Mouse (Mus musculus) liver, postnatal 0 days (tissue): ENCODE measurements around the gene Mboat7. TPM values are rescaled to one million over a fixed set of nuclear protein-coding genes. Genes with fewer than 3 reads are reported as not detected.
A peak's percentile ranks its signal among the peaks of the same experiment; 100 is the strongest.

Source experiments
- ATAC-seq: fragments of 200-750 bp; cut with Nextera tagmentation; 2 replicates; pipeline ENCODE4 v1.8.0; 2017; ENCODE audit warnings: mild to moderate bottlenecking, moderate library complexity
- DNase-seq: peaks from one replicate; pipeline ENCODE4 v3.0.0-alpha.2; 2016
- H3K27ac ChIP-seq: fragments of 300-500 bp; sonication (generic); 2 replicates; pipeline ENCODE4 v1.5.1; 2014; ENCODE audit warnings: antibody characterized with exemption, moderate library complexity, mild to moderate bottlenecking, low read depth
- H3K27me3 ChIP-seq: fragments of 300-500 bp; sonication (generic); 2 replicates; pipeline ENCODE4 v1.6.1; 2014; ENCODE audit warnings: low read length, control low read depth, mixed read lengths; ENCODE audit not compliant: insufficient read depth
- H3K36me3 ChIP-seq: fragments of 300-500 bp; sonication (generic); replicated peaks from 2 replicates; pipeline ENCODE4 v1.6.1; 2014; ENCODE audit warnings: mild to moderate bottlenecking, control low read depth, low read length, moderate library complexity, mixed read lengths; ENCODE audit not compliant: insufficient read depth
- H3K4me1 ChIP-seq: fragments of 300-500 bp; sonication (generic); 2 replicates; pipeline ENCODE4 v1.6.1; 2014; ENCODE audit warnings: antibody characterized with exemption, mild to moderate bottlenecking, control low read depth; ENCODE audit not compliant: insufficient read depth
- H3K4me2 ChIP-seq: fragments of 300-500 bp; sonication (generic); 2 replicates; pipeline ENCODE4 v1.6.1; 2014; ENCODE audit warnings: low read depth, mild to moderate bottlenecking, low read length, moderate library complexity, mixed read lengths
- H3K4me3 ChIP-seq: fragments of 300-500 bp; sonication (generic); 2 replicates; pipeline ENCODE4 v1.5.1; 2014; ENCODE audit warnings: low read depth, low read length
- H3K9ac ChIP-seq: fragments of 300-500 bp; sonication (generic); replicated peaks from 2 replicates; pipeline ENCODE4 v1.6.1; 2014; ENCODE audit warnings: mild to moderate bottlenecking, moderate library complexity
- H3K9me3 ChIP-seq: fragments of 300-500 bp; sonication (generic); 2 replicates; pipeline ENCODE4 v1.6.1; 2016; ENCODE audit warnings: mild to moderate bottlenecking, control low read depth, low read length, mixed read lengths
- CTCF ChIP-seq: sonication (generic); IDR thresholded peaks from 2 replicates; pipeline ENCODE4 v1.5.1; 2016; ENCODE audit warnings: antibody characterized with exemption, low read depth
- EP300 ChIP-seq: IDR thresholded peaks from 2 replicates; pipeline ENCODE4 v1.6.1; 2016; ENCODE audit warnings: antibody characterized with exemption, low read depth, mild to moderate bottlenecking
- WGBS: fragments of 180-500 bp; shearing (Covaris S2); extraction: QIAGEN DNeasy Blood & Tissue Kit; methylation state at CpG from one replicate; pipeline ENCODE4 v1.1.7; 2014; ENCODE audit not compliant: insufficient replicate concordance; 5-methylcytosine and 5-hydroxymethylcytosine counted together
- polyA plus RNA-seq: library from polyadenylated mRNA; unstranded; fragments of >200 nt; fragmentation: Nextera tagmentation; extraction: Ambion mirVana; gene quantifications from 2 replicates; pipeline ENCODE4 v1.2.1, GENCODE M21; 2015

Mboat7 gene
- polyA plus RNA-seq, 1 experiment from 2014 or later = 14.8 TPM

DNA sequence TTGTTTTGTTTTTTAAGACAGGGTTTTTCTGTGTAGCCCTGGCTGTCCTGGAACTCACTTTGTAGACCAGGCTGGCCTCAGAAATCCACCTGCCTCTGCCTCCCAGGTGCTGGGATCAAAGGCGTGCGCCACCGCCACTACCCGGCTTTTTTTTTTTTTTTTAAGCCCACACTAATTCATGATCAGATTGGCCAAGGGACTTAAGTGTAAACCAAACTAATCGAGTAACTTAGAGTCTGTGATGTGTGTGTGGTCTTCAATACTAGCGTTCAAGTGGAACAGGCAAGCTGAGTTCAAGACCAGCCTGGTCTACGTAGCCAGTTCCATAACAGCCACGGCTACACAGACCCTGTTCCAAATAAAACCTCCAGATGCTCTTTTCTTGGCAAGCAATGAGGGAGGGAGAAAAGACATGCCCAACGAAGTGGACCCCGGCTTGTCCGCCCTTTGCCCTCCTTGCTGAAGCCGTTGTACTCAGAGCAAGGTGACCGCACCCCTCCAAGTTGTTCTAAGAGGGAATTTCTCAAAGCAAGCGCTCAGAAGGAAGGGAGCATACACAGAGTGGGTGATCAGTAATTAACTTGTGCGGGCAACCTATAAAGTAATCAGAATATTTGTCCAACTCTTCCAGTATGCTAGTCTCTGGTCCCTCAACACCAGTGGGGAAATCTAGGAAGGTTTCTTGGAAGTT is 28.7 kb downstream of the Mboat7 start:
- H3K27me3 ChIP-seq = no peaks in the 10 kb centered on the region
- peaks cover 19% of the 10 kb centered on the region for H3K4me1 ChIP-seq
- TF ChIP-seq EP300 (no peak), CTCF (no peak)
- H3K9me3 ChIP-seq = no peaks in the 10 kb centered on the region
- WGBS = 20% methylated on average over 15 of the region's 15 CpGs
- peak overlapping the region; percentile 91 for H3K4me2 ChIP-seq
- H3K27ac ChIP-seq = peak overlapping the region; percentile 95
- DNase-seq = peak; percentile 40
- peak overlapping the region; percentile 91 for H3K9ac ChIP-seq
- H3K4me3 ChIP-seq = peak overlapping the region; percentile 80
- peak; percentile 38 for ATAC-seq
- peaks cover 39% of the 10 kb centered on the region for H3K36me3 ChIP-seq

DNA sequence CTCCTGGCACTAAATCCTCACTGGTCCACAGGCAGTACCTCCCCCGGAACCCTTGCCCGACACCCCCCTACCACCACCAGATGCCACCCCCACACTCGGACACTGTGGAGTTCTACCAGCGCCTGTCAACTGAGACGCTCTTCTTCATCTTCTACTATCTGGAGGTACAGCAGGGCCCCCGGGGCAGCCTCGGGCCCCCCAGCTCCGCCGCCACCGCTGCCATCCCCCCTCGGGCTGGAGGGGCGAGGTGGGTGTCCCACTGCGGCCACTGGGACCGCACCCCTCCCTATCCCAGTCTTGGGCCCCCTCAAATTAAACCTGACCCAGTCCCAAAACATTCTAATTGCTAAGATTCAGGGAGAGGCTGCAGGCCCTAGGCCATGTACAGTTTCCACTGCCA is 34.7 kb downstream of the Mboat7 start:
- no peak for DNase-seq
- Histone ChIP-seq H3K4me3 (no peak overlapping the region), H3K27ac (no peak overlapping the region), H3K4me1 (peaks cover under 1% of the 10 kb centered on the region; the same call in 1 of the 2 replicates), H3K4me2 (no peak overlapping the region), H3K9me3 (no peaks in the 10 kb centered on the region), H3K9ac (no peak overlapping the region), H3K27me3 (no peaks in the 10 kb centered on the region), H3K36me3 (peaks cover 98% of the 10 kb centered on the region)
- TF ChIP-seq CTCF (no peak), EP300 (no peak)
- WGBS = 92% methylated on average over 12 of the region's 14 CpGs
- ATAC-seq = no peak

DNA sequence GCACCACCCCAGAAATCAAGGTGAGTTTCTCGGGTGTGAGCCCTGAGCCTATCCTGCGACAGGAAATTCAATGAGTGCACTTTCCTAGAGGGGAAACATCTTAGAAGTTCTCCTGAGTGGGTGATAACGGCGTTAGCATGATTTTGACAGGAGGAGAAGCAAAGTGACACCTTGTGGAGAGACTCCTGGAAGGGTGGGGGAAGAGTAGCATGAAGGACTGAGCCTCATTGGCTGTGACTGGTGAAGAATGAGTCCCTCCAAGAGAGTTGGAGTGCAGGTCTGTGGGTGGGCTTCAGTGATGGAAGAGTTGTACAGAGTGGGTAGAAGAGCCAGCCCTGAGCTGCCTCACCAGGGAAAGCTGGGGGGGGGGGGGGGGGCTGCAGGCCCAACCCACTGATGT is 36.4 kb downstream of the Mboat7 start:
- Histone ChIP-seq H3K4me3 (no peak overlapping the region), H3K36me3 (peaks cover 98% of the 10 kb centered on the region), H3K27ac (no peak overlapping the region), H3K4me2 (no peak overlapping the region), H3K9ac (no peak overlapping the region), H3K27me3 (no peaks in the 10 kb centered on the region), H3K9me3 (no peaks in the 10 kb centered on the region), H3K4me1 (no peaks in the 10 kb centered on the region)
- no peak for DNase-seq
- WGBS = 91% methylated on average over 4 of the region's 4 CpGs
- no peak for TF ChIP-seq EP300
- no peak for TF ChIP-seq CTCF
- ATAC-seq = no peak

DNA sequence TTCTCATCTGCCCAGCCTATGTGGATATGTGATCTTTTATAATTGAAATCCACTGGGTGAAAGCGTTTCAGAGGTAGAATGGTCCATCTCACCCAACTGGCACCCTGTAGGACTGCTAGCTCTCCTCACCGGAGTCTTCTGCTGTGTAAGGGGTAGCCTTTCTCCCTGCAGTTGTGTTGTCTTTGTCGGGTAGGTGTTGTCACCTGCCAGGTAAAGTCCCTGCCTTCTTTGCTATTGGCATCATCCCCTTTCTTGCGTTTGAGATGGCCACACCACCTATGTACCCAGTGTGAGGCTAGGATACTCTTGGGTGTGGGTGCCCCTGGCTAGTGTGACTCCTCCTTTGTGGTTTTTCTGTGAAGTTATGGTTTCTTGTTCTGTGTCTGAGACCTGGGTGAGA is 46.7 kb downstream of the Mboat7 start:
- 51% methylated on average over 4 of the region's 4 CpGs for WGBS
- H3K9ac ChIP-seq = peak overlapping the region; percentile 100
- TF ChIP-seq CTCF (no peak), EP300 (no peak)
- peak overlapping the region; percentile 98; the same call in 1 of the 2 replicates for H3K27ac ChIP-seq
- DNase-seq = no peak
- H3K4me2 ChIP-seq = peak overlapping the region; percentile 93
- peaks cover 23% of the 10 kb centered on the region for H3K4me1 ChIP-seq
- ATAC-seq = no peak
- H3K27me3 ChIP-seq = no peaks in the 10 kb centered on the region
- peak overlapping the region; percentile 100 for H3K4me3 ChIP-seq
- no peaks in the 10 kb centered on the region for H3K9me3 ChIP-seq
- H3K36me3 ChIP-seq = peaks cover 22% of the 10 kb centered on the region

DNA sequence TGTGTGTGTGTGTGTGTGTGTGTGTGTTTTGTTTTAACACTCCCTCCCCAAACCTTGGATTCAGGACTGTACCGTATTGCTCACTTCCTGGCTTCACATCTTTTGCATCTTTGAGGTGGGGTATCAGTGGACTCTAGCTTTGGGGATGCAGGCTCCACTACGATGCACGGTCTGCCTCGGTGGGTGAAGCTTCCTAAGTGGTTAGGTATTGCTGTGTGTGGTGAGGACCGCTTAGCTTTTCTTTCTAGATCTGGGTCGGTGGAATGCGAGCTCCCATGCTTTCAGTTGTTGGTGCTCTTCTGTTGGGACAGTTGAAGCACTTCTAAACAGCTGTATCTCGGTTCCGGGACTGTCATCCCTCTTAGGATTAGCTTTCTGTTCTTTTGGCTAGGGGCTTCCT is 47.1 kb downstream of the Mboat7 start:
- Histone ChIP-seq H3K4me2 (peak overlapping the region; percentile 93), H3K36me3 (peaks cover 22% of the 10 kb centered on the region), H3K4me1 (peaks cover 23% of the 10 kb centered on the region), H3K27ac (peak overlapping the region; percentile 98), H3K27me3 (no peaks in the 10 kb centered on the region), H3K9ac (peak overlapping the region; percentile 100), H3K4me3 (peak overlapping the region; percentile 100), H3K9me3 (no peaks in the 10 kb centered on the region)
- no peak for TF ChIP-seq EP300
- TF ChIP-seq CTCF = no peak
- ATAC-seq (no peak), DNase-seq (no peak)
- WGBS = 10% methylated on average over 9 of the region's 9 CpGs

DNA sequence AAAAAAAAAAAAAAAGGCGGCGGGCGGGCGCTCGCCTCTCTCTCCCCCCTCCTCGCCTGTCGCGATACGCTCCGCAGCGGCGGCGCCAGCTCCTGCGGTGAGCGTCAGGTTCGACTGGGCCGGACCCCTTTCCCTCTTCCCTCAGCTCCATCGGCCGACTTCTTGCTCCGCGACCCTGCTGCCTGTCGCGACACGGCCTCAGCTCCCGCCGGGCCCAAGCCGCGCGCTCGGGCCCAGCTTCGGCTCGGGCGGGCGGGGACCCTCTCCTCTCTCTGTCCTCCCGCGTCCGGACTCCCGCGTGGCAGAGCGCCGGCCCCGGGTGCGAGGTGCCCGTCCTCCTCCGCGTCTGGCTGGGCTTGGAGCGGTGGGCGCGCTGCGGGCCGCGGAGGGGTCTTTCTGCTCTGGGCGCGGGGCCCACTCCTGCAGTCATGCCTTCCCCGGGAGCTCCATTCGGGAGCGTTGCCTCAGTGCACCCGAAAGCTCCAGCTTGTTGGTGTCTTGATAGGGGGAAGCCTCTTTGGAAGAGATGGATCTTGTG is 47.8 kb downstream of the Mboat7 start:
- WGBS = under 1% methylated on average over 41 of the region's 58 CpGs
- ATAC-seq (no peak; the same call in 1 of the 2 replicates), DNase-seq (no peak)
- H3K4me3 ChIP-seq = peak overlapping the region; percentile 100
- no peaks in the 10 kb centered on the region for H3K27me3 ChIP-seq
- TF ChIP-seq EP300 (no peak), CTCF (no peak)
- peaks cover 23% of the 10 kb centered on the region for H3K4me1 ChIP-seq
- H3K9me3 ChIP-seq = no peaks in the 10 kb centered on the region
- peak overlapping the region; percentile 100 for H3K9ac ChIP-seq
- peak overlapping the region; percentile 93 for H3K4me2 ChIP-seq
- H3K36me3 ChIP-seq = peaks cover 22% of the 10 kb centered on the region
- H3K27ac ChIP-seq = peak overlapping the region; percentile 98
